ENCODE assay signal across 11 mouse cellular contexts in genomic region chr2:105667626-105667950, GRCm38 (mm10). TPM values are rescaled to one million over a fixed set of nuclear protein-coding genes. Genes with fewer than 3 reads are reported as not detected.
DNase-seq lines count a peak whose midpoint lies in the region; ATAC-seq lines count a peak whose summit lies in the region.
"Had no signal": no experiment of that assay in that cellular context is flagged by ENCODE, and none has a peak within 500 bp of the region (broad histone marks: within the 10 kb centered on the region; RNA-seq: fewer than 3 reads in every experiment).

No protein-coding gene starts in this region.

- H3K4me1 ChIP-seq in megakaryocyte, embryonic 14.5 days: peaks cover 49% of the 10 kb centered on the region
- peaks cover 17% of the 10 kb centered on the region for H3K4me1 ChIP-seq in intestine, embryonic 15.5 days (replicated peaks)

- no peaks in the 10 kb centered on the region for H3K36me3 ChIP-seq in megakaryocyte, embryonic 14.5 days (replicated peaks; ENCODE audit: low read length)
- H3K36me3 ChIP-seq in intestine, embryonic 15.5 days: no peaks in the 10 kb centered on the region

- WGBS in intestine, embryonic 15.5 days: 0% methylated on average over 11 of the region's 11 CpGs

- DNase-seq in embryo, embryonic 11 days: peak; percentile 60
- peak; percentile 13 for DNase-seq in yolk sac, embryonic 10.5 days (ENCODE audit: low spot score)
- no peak for DNase-seq in spleen, postnatal 4 days (ENCODE audit: low spot score in 2 of 2)
- DNase-seq in adrenal gland, adult 8-10 months: no peak
- DNase-seq: gastrocnemius, postnatal 10 days; kidney, adult 8-10 months had no signal

- peak overlapping the region; percentile 46 for H3K4me3 ChIP-seq in megakaryocyte, embryonic 14.5 days (replicated peaks)
- H3K4me3 ChIP-seq in intestine, embryonic 15.5 days (replicated peaks): no peak overlapping the region

- ATAC-seq in megakaryocyte, adult 5-6 weeks (ENCODE audit: poor library complexity, severe bottlenecking): no peak
- peak; percentile 34; the same call in 1 of the 2 replicates for ATAC-seq in intestine, embryonic 15.5 days
- ATAC-seq: Patski had no signal

- no peak overlapping the region for H3K4me2 ChIP-seq in intestine, embryonic 15.5 days (replicated peaks)

- no peak overlapping the region for H3K9ac ChIP-seq in intestine, embryonic 15.5 days

- no peak overlapping the region for H3K27ac ChIP-seq in intestine, embryonic 15.5 days

- H3K9me3 ChIP-seq in megakaryocyte, embryonic 14.5 days: peaks cover 27% of the 10 kb centered on the region
- no peaks in the 10 kb centered on the region for H3K9me3 ChIP-seq in intestine, embryonic 15.5 days

- H3K27me3 ChIP-seq in megakaryocyte, embryonic 14.5 days (replicated peaks): peaks cover 100% of the 10 kb centered on the region
- H3K27me3 ChIP-seq in intestine, embryonic 15.5 days (replicated peaks): peaks cover 98% of the 10 kb centered on the region

RNA-seq across cellular contexts. Expression of gene Pax6, which starts 1.1 kb away (rescaled TPM):
- polyA plus RNA-seq in megakaryocyte, embryonic 14.5 days (2012; ENCODE audit: insufficient read depth, low replicate concordance): 0.15 TPM in 1 of 2 replicates, not detected in the other
- total RNA-seq in megakaryocyte, adult 5-6 weeks (2015): not detected in 2 replicates
- total RNA-seq in megakaryocyte, adult 5-6 weeks (2017): not detected in 2 replicates
- polyA plus RNA-seq in intestine, embryonic 15.5 days (2015; fragmentation: Nextera tagmentation; extraction: Ambion mirVana): 2.3 and 2.8 TPM in 2 replicates
- not detected for total RNA-seq in adrenal gland, adult 8-10 months (2022)
- total RNA-seq: gastrocnemius, postnatal 10 days; liver, adult 2 months had no signal
- polyA plus RNA-seq: liver, adult 2 months; Patski had no signal

Comparison
In these comparisons a context has a peak if more than half of its experiments do, and no peak if none do; other contexts are left out.
1. DNase-seq: peak in embryo, embryonic 11 days (single experiment) and yolk sac, embryonic 10.5 days (single experiment); none in spleen, postnatal 4 days (0 of 2) and adrenal gland, adult 8-10 months (single experiment).